Mouse (Mus musculus) heart, adult 2 months (tissue): Measurements from ENCODE around the gene Klk13.
"Not testable (repeated sequence)": the region's sequence is repeated elsewhere in the genome, so short reads cannot be mapped to it uniquely, and the experiment has no call there.

ENCODE experiments used
- CTCF ChIP-seq: fragments of 200-600 bp; IDR thresholded peaks from 2 replicates; pipeline ENCODE4 v1.8.1; 2022; ENCODE audit warnings: antibody characterized with exemption, mild to moderate bottlenecking, moderate library complexity
- EP300 ChIP-seq: fragments of 200-500 bp; IDR thresholded peaks from 2 replicates; pipeline ENCODE4 v1.6.1; 2011; ENCODE audit warnings: low read depth, low read length, control low read depth; ENCODE audit not compliant: insufficient read depth
- POLR2A ChIP-seq: fragments of 200-500 bp; IDR thresholded peaks from 2 replicates; pipeline ENCODE4 v1.6.1; 2011; ENCODE audit warnings: mild to moderate bottlenecking, low read depth, low read length, control low read depth; ENCODE audit not compliant: insufficient read depth

- TF ChIP-seq POLR2A, EP300: not testable (repeated sequence)
- TF ChIP-seq CTCF = peak; percentile 43
Measured at GRCm38 (mm10) chr7:43682511-43682910, 29.9 kb upstream of the Klk13 start.
